Mouse (Mus musculus) bone marrow macrophage, adult 2 months (primary cell): ENCODE data around the gene Nadk.

ENCODE experiments used
- CTCF ChIP-seq: IDR thresholded peaks from 2 replicates; pipeline ENCODE4 v1.5.1; 2012; ENCODE audit warnings: low read depth, mild to moderate bottlenecking, low read length, moderate library complexity
- POLR2A ChIP-seq: IDR thresholded peaks from 2 replicates; pipeline ENCODE4 v1.6.1; 2012; ENCODE audit warnings: mild to moderate bottlenecking, low read depth, low read length, borderline replicate concordance

GRCm38 (mm10) chr4:155574931-155575330, 12.8 kb downstream of the Nadk start:
- TF ChIP-seq POLR2A (no peak), CTCF (no peak)
